Mouse (Mus musculus) right cerebral cortex, adult 2 months (tissue): ENCODE results near the gene Lclat1.
A peak's percentile ranks its signal among the peaks of the same experiment; 100 is the strongest.

Source experiments
- DNase-seq, 2 experiments: peaks; one replicate each; pipeline ENCODE4 v3.0.0; 2021 to 2022; ENCODE audit warnings: low spot score in 2 of 2

Lclat1 gene

DNA sequence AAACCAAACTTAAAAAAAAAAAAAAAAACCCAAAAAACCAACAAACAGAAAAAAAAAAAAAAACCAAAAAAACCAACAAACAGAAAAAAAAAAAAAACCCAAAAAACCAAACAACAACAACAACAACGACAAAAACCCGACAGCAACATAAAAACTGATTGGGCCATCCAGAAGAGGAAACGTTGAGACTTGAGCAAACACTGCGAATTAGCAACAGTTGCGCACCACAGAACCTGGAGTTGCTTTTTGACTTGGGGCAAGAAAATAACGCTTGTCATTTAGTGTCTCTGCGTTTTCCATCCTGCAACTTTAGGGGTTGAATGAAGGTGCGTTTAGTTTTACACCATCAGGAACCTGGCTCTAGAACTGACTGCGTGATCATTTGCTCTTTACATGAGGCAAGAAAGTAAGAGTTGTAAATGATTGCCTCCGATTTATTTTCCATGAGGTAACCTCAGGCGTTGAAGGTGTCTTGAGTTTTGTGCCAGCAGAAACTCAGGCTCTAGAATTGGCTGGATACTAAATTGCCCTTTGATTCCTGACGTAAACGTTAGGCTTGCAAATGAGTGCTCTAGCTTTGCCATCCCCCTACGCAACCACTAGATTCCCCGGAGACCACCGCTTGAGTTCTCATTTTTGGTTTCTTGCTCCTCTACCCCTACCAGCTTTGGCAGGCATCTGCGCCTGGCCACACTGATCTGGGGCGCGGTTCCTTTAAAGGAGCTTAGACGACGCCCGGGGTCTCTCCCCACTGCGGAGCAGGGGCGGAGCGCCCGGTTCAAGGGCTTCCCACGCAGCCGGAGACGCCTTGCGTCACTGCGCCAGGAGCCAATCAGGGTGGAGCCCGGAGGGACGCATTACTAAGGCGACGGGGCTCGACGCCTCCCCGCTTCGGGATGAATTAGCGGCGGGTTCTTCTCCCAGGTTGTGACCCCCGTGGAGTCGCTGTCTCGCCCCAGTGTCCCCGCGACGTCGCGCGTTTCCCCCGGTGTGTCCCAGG is at the start of gene Lclat1:
Lclat1 (plus strand) TSS at position 828 of the 1,000 bp plus-strand sequence.
- DNase-seq, result peak; percentile 96

DNA sequence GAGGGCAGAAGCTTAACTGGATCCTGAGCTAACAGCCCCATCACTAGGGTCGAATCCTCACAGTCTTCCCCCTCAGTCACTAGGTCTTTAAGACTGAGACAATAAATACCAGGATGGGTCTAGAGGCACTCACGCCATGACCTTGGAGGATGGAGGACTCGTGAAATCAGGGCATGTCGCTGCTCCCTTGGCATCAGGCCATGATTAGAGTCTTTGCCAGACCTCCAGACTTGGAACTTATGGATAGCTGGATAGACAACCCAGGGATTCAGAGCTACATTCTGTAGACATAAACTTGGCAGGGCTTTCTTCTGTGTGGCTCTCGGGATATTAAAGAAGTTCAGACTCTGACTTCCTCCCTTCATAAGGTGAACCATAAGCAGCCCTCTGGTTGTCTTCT is 49.5 kb upstream of the Lclat1 start:
- no peak for DNase-seq

DNA sequence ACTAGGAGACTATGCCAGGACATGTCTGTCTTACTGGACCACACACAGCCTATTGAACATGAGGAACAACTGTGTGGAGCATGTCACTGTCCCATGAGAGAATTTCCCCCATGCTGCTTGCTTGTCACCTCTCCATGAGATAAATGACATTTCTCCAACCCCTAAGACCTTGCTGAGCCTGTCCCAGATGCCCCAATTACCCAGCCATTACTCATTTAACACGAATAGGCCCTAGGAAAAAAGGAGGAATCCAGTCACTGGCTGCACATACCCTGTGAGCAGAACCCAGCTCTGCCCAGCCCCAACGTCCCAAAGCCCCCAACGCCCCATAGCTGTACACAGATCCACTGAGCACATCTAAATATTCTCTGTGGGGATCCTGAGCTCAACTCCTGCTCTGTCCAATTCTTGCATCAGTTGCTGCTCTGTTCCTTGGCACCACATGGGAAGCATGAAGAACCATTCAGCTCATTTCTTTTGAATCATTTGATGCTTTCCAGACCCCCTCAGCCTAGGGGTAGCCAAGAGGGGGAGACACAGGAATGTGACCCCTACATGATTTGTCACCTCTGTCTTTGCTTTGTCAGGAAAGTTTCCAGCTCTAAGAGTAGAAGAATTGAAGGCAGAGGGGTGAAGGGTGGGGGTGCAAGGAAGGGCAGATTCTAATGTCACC is 47.4 kb upstream of the Lclat1 start:
- DNase-seq, result no peak

DNA sequence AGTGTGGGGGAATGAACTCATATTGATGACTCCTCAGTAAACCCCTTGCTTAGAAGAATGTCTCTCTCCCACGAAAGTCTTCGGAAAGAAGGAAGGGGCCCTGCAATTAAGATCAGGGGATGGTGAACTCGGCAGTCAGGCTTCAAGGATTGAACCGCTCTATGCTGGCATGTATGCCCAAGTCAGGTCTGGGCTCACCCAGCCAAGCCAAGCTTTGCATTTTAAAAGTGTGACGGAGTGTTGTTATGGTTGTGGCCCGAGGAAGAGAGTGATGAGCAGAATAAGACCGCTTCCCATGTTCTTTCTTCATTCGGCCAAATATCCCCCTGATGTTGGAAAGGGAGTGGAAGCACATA is 46.9 kb upstream of the Lclat1 start:
- no peak for DNase-seq

DNA sequence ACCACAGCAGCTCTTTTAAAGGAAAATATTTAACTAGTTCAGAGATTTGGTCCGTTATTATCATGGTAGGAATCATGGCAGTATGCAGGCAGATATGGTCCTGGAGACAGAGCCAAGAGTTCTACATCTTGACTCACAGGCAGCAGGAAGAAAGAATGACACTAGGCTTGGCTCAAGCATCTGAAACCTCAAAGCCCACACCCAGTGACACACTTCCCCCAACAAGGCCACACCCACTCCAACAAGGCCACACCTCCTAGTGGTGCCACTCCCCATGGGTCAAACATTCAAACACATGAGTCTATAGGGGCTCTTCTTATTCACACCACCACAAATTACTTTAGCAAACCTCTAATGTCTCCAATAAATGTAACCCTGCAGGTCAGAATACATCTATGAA is 45.1 kb upstream of the Lclat1 start:
- DNase-seq, result no peak

DNA sequence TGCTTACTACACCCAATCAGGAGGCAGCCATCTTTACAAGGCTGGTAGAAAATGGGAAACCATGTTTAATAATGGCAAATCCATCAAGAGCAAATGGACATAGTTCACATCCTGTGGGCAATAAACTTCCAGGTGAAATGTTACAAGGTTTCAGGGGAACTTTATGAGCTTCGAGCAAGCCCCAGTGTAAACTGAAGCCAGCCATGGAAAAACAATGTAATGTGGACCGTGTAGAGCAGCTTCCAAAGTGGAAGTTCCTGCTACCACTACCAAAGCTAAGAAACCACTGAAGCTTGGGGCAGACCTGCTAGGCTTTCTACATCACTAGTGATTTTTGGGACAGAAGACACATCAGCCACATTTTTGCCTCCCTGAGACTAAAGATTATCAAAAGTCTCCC is 44.5 kb upstream of the Lclat1 start:
- DNase-seq, result no peak

DNA sequence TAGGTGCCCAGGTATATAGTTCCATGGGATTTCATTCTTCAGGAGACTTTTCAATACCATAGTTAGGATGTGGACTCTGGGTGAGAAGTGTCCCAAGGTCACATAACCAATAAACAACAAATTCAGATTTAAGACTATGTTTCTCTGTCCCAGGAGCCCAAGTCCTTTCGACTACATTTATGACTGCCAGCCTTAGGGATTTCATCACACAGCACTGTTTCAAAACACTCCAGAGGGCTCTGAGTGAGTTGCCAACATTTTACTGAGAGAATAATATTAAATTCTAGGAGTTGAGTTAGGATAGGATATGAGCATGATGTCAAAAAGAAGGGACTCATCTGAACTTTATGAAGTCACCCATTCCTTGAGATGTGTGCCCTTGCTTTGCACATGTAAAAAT is 44.0 kb upstream of the Lclat1 start:
- no peak for DNase-seq

DNA sequence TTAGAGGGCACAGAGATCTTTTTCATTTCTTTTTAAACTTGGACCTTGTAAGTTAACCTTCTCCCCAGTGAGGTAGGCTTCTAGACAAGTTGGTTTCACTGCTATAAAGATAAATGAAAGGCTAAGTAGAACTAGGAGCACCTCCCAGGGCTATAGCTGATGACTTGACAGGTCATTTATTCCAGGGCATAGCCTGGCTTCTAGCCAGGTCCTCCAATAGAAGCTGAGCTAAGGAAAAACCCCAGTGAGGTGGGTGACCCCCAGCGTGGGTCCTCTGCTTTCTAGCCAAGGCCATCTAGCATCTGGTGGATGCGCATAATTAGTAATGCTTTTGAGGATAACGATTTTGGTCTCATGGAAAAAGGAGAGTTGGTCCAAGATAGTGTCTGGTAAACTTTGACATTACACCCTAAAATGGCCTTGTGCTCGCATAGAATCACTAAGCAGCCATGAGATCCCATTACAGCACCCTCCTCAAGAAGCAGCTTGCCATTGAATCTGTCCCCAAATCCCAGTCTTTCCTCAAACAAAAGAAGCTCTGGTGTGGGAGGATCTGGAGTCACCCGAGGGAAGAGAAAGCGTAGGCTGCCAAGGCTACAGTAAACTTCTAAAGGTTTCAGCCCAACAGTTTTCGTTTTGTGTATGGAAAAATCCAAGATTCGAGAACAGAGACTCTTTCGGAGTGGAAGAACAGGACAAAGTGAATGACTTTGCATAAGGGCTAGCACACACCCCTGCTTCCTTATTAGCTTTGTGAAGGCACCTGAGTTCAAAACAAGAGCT is 41.2 kb upstream of the Lclat1 start:
- no peak for DNase-seq

DNA sequence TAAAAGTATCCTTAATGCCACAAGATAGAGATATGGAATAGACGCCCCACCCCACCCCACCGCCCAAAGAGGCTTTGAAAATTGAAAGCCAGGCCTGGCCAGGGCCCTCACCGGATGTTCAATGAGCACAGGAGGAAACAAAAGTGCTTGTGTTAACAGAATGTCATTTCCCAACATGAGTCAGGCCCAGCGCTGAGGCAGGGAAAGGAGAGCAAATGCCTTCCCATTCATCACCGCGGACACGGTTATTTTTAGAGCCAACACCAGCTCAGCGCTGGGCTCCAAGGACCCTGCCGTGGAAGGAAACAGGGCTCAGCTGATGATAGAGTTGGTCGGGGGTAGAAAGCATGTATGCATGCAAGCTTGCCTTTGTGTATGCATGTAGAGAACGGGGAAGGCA is 40.4 kb upstream of the Lclat1 start:
- peak in 1 of 2 experiments; percentile 22 for DNase-seq

DNA sequence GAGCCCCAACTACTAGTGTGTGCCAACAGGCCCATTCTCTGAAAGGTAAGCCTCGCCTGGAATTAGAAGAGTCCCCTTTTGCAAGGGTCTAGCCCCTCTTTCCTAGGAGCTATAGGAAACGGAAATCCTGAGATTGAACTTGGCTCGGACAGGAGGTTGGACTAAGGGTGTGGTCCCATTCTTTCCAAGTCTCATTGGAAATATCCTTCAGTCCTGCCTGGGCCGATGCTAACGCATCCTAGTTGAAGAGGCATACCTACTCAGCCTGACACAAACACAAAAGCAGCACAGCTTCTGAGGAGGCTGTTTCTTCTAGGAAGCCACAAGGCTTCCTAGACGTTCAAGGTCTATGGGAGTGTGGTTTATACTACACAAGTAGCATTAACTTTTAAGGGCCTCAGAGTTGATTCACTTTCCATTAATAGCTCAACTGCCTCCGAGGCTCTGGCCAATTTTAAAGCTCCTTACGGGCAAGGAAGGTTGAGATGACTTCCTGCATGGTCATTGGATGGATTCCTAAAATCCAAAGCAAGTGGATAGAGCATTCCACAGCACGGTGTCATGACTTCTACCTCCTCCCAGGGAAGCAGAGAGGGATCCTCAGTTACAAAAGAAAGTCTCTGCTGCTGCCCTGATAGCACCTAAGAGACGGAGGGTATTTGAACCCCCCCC is 39.3 kb upstream of the Lclat1 start:
- DNase-seq, result no peak

DNA sequence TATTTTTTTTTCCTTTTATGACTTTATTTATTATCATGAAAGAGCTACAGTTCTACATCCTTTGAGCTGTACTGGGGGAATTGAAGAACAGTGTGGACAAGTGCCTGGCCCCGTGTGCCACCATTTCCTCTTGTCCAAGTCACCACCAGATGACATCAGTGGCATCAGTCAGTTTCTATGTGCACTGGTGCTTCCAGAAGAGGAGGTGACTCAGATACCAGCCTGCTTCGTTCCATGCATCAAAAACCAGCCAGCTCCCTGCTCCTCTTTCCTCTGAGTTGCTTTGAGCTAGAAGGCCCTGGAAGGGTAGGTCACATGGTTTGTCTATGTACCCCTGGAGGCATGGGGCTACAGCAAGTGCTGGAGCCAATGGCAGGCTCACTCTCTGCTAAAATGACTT is 37.3 kb upstream of the Lclat1 start:
- DNase-seq, result no peak

DNA sequence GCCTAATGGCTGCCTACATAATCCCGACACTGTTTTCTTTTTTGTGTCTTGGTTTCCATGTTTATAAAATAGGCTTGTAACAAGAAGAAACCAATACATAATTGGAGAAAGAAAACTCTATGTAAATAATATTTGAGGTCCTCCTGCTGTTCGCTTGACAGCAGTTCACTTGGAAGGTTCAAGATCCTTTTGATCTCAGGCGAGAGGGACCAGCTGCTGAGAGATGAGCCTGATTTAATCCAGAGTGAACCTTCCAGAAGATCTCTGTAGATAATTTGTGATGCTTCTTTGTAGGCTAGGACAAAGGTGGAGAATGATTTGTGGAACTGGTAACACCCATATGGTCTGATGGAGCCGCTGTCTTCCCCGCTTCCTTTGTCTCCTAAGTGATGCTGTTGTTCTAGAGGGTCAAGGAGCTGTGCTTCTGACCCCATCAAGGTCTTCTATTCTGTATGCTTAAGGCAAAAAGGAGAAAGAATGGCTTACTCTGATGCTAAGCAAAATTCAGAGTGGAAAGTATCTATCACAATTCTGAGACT is 36.0 kb upstream of the Lclat1 start:
- DNase-seq, result no peak

DNA sequence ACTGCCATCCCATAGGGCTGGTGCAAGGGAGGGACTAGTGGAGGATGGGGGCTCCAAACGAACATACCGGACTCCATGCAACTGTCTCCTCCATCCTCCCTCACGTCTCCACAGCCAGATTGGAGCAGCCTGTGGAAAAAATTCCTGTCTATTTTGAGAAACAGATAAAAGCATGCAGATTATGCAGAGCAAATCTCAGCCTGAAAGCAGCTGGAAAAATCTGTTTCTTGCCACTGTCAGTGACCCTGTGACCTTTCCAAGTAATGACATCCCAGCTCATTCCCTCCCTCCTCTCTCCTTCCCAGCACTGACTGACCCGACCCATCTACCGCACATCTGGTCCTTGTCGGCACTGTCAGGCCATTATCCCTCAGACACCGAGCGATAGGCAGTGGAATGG is 35.5 kb upstream of the Lclat1 start:
- peak in 1 of 2 experiments; percentile 6 for DNase-seq

DNA sequence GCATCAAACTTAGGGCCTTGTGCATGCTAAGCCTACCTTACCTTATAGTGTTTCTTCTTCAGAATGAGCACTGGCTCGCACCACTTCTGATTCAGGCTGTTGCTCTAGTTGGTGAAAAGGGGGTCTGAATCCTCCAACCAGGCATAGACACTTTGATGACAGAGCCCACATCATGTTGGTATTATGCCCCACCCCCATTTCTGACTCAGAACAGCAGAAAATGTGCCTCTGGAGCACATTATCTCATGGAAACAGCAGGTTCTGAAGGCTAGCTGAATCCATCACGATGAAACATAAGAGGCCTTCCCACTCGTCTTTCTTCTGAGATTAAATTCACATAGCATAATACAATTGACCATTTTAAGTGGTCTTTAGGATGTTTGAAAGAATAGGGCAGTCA is 33.2 kb upstream of the Lclat1 start:
- DNase-seq, result no peak

DNA sequence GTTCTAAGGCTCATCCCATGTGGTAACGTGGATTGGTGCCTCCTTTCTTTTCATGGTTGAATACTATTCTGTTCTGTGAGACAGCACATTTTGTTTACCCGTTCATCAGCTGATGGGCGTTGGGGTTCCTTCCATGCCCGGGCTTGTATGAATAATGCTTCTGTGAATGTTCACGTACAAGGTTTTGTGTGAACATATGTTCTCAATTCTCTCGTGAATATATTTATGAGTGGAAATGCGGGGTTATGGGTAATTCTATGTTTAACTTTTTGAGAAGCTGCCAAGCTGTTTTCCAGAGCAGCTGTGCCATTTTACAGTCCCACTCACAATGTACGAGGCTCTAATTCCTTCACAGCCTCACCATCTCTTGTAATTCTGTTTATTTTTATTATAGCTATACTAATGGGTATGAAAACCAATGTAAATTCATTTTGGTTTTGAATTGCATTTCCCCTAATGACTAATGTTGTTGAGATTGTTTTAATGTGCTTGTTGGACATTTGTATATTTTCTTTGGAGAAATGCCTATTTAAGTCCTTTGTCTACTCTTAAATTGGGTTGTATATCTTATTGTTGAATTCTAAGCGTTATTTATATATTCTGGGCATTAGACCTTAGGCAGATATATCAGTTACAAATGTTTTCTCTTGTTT is 32.4 kb upstream of the Lclat1 start:
- DNase-seq, result peak; percentile 54 to 55

DNA sequence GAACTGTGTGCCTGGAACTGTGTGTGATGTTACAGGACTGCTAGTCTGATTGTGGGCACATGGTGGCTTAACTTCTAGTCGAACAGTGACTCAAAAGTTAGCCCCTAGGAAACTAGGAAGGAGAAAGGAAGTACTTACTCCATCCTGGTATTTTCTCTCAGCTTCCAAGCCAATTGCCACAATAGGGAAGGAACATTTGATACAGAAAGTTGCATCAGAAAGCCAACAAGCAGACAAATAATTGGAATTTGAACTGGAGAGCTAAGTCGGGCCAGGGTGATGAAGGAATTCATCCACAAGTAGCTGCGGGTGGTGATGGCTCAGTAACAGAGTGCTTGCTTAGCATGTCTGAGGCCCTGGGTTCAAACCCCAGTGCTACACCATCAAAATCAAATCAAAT is 30.1 kb upstream of the Lclat1 start:
- no peak for DNase-seq

DNA sequence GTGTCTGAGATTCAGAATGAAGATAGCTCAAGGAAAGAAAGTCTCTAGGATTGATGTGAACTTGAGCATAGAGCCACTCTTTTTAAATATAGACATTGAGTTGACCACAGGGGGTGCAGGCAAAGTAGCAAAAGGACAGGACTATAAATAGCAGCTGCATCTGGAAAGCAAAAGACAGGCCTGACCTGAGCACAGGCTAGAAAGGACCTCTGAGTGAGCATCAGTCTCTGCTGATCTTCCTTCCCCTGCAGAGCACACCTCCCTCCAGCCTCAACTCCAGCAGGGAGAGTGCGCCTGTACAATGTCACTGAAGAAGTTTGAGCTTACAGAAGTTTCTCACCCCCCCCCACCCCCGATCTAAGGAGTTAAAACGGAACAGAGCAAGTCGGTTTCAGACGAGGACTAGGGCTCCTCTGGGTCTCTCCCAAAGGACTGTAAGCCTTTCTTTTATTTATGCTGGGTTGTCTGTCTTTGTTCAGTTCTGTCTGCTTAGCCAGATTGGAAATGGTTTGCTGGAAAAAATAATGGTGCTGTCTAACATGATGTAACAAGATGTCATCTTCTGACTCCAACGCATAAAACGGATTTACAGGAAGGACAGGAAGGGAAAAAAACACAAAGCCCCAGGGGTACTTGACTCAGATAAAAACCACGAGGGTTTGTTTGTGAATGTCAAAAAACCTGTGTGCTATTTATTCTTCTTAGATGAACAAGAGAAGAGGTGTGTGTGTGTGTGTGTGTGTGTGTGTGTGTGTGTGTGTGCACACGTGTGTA is 26.2 kb upstream of the Lclat1 start:
- DNase-seq, result no peak

DNA sequence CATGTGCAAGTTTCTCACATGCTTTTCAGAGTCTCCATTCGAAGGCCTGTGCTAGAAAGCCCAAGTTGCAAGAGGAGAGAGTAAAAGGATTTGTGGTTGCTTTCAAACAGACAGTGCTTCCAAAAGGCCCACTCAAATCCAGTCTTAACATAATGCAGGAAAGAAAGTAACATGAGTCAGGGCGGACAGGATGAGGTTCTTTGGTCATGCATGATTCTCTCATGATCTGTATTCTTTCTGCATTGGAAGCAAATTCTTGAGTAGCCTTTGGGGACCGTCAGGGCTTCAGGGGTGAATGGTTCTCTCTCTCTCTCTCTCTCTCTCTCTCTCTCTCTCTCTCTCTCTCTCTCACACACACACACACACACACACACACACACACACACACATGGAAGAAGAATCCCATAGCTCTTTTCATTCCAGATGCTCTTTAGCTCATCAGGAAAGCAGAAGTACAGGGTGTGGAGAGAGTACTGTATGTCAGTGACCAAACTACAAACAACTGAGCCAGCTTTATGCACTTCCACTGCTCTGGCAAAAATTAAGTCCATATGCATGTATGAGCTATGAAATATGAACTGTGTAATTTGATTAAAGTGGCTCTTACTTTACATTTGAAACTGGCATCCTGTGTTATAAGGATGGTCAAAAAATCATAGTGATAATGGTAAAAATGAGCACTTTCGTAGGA is 25.1 kb upstream of the Lclat1 start:
- no peak for DNase-seq

DNA sequence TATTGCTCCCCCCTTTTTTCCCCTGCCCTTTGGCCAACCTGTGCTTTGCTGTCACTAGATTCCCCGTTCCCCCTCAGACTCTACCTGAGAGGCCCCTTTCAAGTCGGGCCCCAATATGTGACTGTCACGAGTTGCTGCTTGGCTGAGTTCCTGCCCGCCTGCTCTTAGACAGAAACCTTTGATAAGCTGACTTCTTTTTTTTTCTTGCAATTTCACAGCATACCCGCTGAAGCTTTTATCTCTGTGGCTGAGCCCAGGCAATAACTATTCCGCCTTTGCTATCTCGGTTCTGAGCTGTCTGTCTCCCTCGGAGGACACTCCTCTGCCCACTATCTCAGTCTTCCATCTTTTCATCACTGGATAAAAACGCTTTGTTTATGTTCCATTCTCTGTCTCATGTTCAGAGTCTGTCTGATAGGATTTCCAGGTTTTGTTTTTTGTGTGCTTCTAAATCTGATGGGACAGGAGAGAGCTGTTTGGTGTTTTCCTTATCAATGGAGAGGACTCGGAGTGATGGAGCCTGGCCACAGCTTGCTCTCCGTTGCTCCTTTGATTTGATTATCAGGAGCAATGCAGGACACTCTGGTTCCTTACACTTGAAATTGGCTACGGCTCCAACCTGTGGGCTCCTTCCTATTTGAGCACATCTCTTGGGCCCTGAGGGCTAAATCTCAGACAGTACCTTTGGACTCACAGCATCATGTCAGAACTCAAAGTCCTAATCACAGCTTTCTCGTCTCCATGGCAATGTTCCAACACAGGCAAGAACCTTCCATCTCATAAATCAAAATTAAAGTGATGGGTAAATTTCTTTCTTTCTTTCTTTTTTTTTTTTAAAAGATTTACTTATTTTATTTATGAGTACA is 20.5 kb upstream of the Lclat1 start:
- no peak for DNase-seq
